Comparison of ENCODE assay signal across 8 mouse cellular contexts in the genomic region with DNA sequence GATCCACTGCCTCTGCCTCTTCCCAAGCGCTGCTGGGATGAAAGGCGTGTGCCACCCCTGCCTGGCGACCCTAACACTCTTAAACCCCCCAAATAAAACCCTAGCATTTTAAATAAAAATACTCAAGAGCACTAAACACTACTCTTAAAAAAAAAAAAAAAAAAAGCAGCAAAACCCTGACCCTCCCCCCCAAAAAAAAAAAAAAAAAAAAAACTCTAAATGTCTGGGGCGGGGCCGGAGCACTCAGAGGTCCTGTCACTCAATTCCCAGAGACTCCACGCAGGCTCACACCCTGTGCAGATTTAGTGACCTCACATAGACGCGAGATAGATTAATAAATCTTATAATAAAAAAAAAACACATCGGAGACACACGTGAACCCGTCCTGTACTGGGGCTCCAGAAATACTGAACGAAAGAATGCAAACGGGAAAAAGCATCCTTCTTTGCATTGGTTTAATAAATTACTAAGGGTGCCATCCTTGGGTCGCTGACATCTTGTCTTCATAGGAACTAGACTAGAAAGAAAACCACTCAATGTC.
A peak's percentile ranks its signal among the peaks of the same experiment; 100 is the strongest.
DNase-seq lines count a peak whose midpoint lies in the region; ATAC-seq lines count a peak whose summit lies in the region.

No protein-coding gene starts in this region.

- no peaks in the 10 kb centered on the region for H3K4me1 ChIP-seq in kidney, embryonic 16.5 days (ENCODE audit: insufficient read depth, low read length)
- no peaks in the 10 kb centered on the region for H3K4me1 ChIP-seq in forebrain, embryonic 15.5 days
- no peaks in the 10 kb centered on the region for H3K4me1 ChIP-seq in midbrain, embryonic 10.5 days

- no peak overlapping the region; the same call in 1 of the 2 replicates for H3K27ac ChIP-seq in kidney, embryonic 16.5 days (ENCODE audit: low read length)
- H3K27ac ChIP-seq in forebrain, embryonic 15.5 days (replicated peaks) = peak overlapping the region; percentile 89
- H3K27ac ChIP-seq in midbrain, embryonic 10.5 days (replicated peaks) = peak overlapping the region; percentile 92

- peak overlapping the region; percentile 73 for H3K4me3 ChIP-seq in kidney, embryonic 16.5 days (ENCODE audit: low read length)
- peak overlapping the region; percentile 80 for H3K4me3 ChIP-seq in forebrain, embryonic 15.5 days
- H3K4me3 ChIP-seq in midbrain, embryonic 10.5 days = peak overlapping the region; percentile 70

- H3K4me2 ChIP-seq in kidney, embryonic 16.5 days (replicated peaks; ENCODE audit: low read depth, low read length) = peak overlapping the region; percentile 74
- H3K4me2 ChIP-seq in forebrain, embryonic 15.5 days (replicated peaks) = peak overlapping the region; percentile 49

- no peaks in the 10 kb centered on the region for H3K36me3 ChIP-seq in kidney, embryonic 16.5 days (ENCODE audit: insufficient read depth, low read length)
- H3K36me3 ChIP-seq in forebrain, embryonic 15.5 days = no peaks in the 10 kb centered on the region
- H3K36me3 ChIP-seq in midbrain, embryonic 10.5 days = no peaks in the 10 kb centered on the region

- DNase-seq in kidney, adult 9 months = no peak
- peak; percentile 16 for DNase-seq in ZHBTc4 (ENCODE audit: low read depth, low spot score)
- no peak for DNase-seq in midbrain, embryonic 10.5 days (ENCODE audit: low spot score)
- no peak for DNase-seq in left cerebral cortex, adult 11 months (ENCODE audit: low spot score)
- no peak for DNase-seq in layer of hippocampus, postnatal 10 days (ENCODE audit: low spot score in 2 of 2)

- 43% methylated on average over 14 of the region's 14 CpGs for WGBS in kidney, embryonic 16.5 days
- WGBS in forebrain, embryonic 15.5 days = 55% methylated on average over 14 of the region's 14 CpGs
- WGBS in midbrain, embryonic 10.5 days = 64% methylated on average over 14 of the region's 14 CpGs

- no peaks in the 10 kb centered on the region for H3K9me3 ChIP-seq in kidney, embryonic 16.5 days (ENCODE audit: low read length)
- H3K9me3 ChIP-seq in forebrain, embryonic 15.5 days = no peaks in the 10 kb centered on the region
- H3K9me3 ChIP-seq in midbrain, embryonic 10.5 days (replicated peaks) = no peaks in the 10 kb centered on the region

- peak overlapping the region; percentile 73 for H3K9ac ChIP-seq in kidney, embryonic 16.5 days (replicated peaks; ENCODE audit: low read length)
- H3K9ac ChIP-seq in forebrain, embryonic 15.5 days (replicated peaks) = peak overlapping the region; percentile 54

- ATAC-seq in kidney, embryonic 16.5 days (ENCODE audit: low FRiP score, low TSS enrichment) = no peak
- ATAC-seq in forebrain, embryonic 15.5 days (replicated peaks) = no peak
- no peak for ATAC-seq in megakaryocyte progenitor cell, adult 5-6 weeks (replicated peaks; ENCODE audit: poor library complexity)

- no peaks in the 10 kb centered on the region for H3K27me3 ChIP-seq in kidney, embryonic 16.5 days (ENCODE audit: insufficient read depth, low read length)
- no peaks in the 10 kb centered on the region for H3K27me3 ChIP-seq in forebrain, embryonic 15.5 days
- no peaks in the 10 kb centered on the region for H3K27me3 ChIP-seq in midbrain, embryonic 10.5 days (ENCODE audit: low read depth, poor library complexity, severe bottlenecking)
